Mouse (Mus musculus) brain, embryonic 14.5 days (tissue): ENCODE measurements around the gene Fam110c. TPM values are rescaled to one million over a fixed set of nuclear protein-coding genes. Genes with fewer than 3 reads are reported as not detected.
"Not testable (repeated sequence)": the region's sequence is repeated elsewhere in the genome, so short reads cannot be mapped to it uniquely, and the experiment has no call there.

Experiments used
- DNase-seq: peaks from one replicate; pipeline ENCODE4 v3.0.0-alpha.2; 2011; ENCODE audit warnings: low read depth
- CTCF ChIP-seq: fragments of 200-500 bp; IDR thresholded peaks from 2 replicates; pipeline ENCODE4 v1.5.1; 2012; ENCODE audit warnings: inconsistent platforms, mild to moderate bottlenecking, moderate library complexity, borderline replicate concordance; ENCODE audit not compliant: insufficient read depth, insufficient read length; ENCODE audit errors: extremely low read depth
- POLR2A ChIP-seq: fragments of 200-500 bp; IDR thresholded peaks from 2 replicates; pipeline ENCODE4 v1.6.1; 2012; ENCODE audit warnings: mild to moderate bottlenecking, inconsistent platforms, borderline replicate concordance; ENCODE audit not compliant: poor library complexity, insufficient read depth, insufficient read length, severe bottlenecking; ENCODE audit errors: extremely low read depth
- polyA plus RNA-seq: library from polyadenylated mRNA; depleted of rRNA; stranded (reverse); fragments of >200 nt; gene quantifications from 2 replicates; pipeline ENCODE4 v1.2.3, GENCODE M21; 2012; rRNA removed

Fam110c gene
- 0.03 TPM in 1 of 2 replicates, not detected in the other for polyA plus RNA-seq

DNA sequence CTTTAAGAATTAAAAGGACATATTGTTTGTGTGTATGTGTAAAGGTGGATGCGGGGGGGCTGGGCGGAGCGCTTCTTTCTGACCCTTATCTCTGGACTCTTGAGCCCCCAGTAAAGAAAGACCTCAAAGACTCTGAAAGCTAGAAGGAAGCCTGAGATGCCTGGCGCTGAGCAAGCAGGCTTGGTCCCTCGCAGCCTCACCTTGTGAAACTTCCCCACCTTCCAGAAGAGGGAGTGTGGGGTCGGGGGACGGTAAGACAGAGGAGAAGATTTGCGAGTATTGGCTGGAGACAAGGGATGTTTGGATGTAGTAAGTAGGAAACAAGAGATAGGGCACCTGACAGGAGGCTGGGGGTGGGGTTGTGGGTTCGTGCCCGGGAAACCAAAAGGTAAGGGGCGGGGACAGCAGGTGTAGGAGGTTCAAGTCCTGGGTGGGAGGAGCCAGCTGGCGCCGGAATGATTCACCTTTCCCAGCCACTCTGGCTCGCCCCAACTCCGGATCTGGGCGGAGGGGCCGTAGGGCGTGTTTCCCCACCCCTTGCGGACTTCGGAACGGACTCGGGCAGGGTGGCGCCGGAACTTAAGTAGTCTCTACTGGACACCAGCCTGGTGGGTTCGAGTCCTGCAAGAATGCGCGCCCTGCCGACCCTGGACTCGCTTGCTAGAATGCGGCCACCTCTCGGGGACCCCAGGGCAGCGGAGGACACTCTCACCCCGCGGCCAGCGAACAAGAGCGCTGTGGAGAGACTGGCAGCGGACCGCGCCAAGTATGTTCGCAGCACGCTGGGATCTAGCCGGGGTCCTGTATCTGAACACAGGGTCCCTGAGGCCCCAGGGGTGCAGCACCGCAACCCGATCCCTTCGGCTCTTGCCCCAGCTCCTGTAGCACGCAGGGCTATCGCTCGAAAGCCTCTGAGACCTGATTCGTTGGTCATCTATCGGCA, at the start of gene Fam110c:
TSS of gene Fam110c (plus strand) at position 450 of the 943 bp plus-strand sequence.
- peak; percentile 34 for DNase-seq
- TF ChIP-seq CTCF (no peak; the same call in 1 of the 2 replicates), POLR2A (no peak)

DNA sequence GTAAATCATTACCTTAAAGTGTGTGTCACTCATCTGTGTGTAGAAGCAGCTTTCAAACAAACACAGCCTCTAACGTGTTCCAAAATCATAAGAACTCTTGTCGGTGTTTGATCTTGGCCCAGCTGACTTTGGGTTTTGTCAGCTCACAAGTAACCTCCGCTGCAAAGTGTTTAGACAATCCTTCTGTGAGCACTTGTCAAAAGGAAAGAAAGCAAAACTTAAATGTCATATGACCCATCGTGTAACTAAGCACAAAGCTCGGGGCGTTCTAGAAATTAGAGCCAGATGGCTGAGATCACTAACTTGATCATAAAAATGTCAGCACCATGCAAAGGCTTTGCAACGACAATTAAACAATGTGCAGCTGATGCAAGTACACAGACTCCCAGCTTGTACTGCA, 47.2 kb upstream of the Fam110c start:
- peak; percentile 2 for DNase-seq
- no peak for TF ChIP-seq CTCF
- no peak for TF ChIP-seq POLR2A

DNA sequence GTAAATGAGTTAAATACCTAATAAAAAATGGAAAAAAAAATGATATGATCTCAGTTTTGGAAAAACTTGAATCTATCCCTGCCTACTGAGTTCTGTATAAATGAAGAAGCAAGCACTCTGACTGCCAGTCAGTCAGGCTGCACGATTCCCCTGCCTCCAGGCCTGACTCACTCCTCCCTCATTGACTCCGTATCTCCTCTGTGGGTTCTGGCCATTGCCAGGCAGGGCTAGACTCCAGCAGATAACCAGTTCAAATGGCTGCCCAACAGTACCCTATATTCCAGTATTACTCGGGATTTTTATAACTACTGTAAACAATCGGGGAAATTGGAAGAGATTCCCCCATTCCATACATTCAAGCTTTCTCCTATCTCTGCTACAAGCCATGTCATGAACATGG, 21.6 kb upstream of the Fam110c start:
- TF ChIP-seq CTCF: no peak

DNA sequence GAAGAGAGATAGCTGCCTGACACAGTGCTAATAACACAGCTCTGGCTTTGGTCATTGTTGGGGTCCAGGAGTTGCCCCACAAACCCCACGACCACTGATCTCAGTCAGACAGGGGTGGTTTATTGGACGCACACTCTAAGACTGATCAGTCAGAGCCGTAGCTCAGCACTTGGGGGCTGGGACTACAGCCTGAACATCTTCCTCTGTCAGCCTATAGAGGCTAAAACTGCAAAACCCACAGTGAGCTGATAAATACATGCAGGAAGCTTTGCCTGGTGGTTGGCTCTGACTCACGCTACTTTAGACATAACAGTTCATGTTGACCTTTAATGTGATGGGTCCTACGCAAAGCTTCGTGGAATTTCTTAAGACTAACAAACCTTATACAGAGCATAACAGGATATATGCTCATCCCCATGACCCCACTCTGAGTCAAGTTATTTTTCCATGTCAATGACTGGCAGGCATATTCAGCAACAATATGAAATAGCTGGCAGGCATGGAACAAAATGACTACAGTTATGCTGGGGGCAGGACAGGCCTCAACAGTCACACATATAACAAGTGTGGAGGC, 17.3 kb upstream of the Fam110c start:
- TF ChIP-seq POLR2A (no peak), CTCF (no peak)
- no peak for DNase-seq

More for the DNA sequence above, 21.6 kb upstream of the Fam110c start:
- DNase-seq: no peak

DNA sequence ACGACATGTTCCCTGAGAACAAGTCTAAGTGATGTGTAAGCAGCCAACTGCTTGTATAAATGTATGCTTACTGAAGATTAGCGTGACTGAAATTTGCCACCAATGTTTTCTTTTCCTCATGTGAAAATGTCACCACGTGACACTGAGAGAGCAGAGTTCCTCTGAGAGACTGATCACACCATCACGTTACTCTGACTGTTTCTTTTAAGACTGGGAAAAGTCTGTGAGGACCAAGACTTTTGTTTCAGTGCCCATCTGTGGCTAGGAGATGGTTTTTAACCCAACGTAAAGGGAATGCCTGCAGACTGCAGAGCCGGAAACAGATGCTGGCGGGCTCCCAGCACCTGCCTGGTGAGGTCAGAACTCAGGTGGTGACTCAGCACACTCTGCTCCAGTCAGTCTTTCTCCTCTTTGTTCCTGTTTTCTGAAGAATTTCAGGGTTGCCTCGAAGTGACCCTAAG, 14.2 kb upstream of the Fam110c start:
- no peak for DNase-seq
- TF ChIP-seq POLR2A (no peak), CTCF (no peak)

DNA sequence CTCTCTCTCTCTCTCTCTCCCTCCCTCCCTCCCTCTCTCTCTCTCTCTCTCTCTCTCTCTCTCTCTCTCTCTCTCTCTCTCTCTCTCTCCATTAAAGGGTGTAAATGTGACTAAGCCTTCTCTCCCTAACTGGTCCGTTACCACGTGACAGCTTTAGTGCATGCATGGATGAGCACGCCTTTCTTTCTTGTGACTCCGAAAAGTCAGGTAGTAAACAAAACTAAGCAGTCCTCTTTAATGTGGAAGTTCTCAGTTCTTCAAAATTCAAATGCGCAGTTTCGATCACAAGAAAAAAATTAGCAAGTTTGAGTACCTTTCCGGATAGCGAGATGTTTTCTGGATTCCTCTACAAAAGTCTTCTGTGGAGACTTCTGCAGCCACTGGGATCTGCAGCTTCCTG, 13.4 kb upstream of the Fam110c start:
- TF ChIP-seq POLR2A (no peak), CTCF (no peak)
- peak; percentile 10 for DNase-seq

DNA sequence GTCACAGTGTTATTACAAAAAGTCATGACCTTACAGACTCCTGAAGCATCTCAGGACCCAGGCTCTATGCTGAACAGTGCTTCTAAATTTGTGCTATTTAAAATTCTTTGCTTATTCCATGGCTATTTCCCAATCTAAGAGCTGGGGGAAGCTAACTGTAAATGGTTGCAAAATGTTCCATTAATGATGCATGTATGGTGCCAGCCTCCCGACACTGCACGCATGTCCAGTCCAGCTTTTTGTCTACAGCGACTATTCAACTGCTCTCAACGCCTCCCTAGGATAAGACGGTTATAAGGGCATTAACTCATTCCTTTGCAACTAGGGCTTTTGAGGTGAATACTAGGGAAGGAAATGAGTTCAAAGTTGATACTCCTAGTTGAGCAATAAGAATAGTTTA, 2.4 kb upstream of the Fam110c start:
- TF ChIP-seq CTCF (no peak), POLR2A (no peak)
- no peak for DNase-seq

DNA sequence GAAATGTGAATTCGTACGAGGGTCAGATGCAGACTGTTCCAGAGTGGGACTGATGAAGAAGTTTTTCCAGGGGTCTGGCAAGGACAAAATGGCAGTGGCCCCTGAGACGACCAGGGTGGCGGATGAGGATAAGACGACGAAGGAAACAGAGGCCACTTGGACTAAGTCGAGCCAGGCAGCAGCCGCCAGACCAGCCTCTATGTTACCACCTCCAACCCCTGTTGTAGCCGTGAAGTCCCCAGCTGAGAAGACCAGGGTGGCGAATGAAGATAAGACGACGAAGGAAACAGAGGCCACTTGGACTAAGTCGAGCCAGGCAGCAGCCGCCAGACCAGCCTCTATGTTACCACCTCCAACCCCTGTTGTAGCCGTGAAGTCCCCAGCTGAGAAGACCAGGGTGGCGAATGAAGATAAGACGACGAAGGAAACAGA, 710 bp downstream of the Fam110c start:
- not testable (repeated sequence) for DNase-seq

DNA sequence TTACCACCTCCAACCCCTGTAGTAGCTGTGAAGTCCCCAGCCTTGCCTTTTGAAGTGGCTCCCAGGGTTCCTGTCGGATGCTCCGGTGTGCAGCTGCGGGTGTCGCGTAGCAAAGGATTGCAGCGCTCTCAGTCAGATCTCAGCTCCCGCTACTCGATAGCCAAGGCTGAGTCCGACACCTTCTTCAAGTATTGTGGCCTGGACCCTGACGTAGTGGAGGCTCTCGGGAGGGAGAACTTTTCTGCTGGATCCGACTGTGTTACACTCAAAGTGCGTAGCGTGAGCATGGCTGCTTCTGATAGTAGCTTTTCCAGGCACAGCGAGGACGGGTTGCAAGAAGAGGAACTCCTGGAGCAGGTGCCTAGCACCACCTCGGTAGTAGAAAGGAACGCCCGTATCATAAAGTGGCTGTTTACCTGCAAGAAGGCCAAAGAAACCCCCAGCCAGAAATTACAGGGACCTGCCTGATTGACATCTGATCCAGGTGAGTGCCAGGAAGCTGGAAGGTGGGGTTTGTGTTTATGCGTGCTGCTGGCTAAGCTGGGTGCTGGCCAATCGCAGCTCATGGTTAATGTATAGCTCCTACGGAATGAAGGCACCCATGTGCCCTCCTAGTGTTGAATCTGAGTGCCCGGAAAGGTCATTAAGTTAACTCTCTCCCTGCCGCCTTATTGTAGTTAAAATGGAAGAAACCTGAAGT, 1.3 kb downstream of the Fam110c start:
- peak; percentile 56 for DNase-seq
- no peak for TF ChIP-seq CTCF
- no peak for TF ChIP-seq POLR2A

DNA sequence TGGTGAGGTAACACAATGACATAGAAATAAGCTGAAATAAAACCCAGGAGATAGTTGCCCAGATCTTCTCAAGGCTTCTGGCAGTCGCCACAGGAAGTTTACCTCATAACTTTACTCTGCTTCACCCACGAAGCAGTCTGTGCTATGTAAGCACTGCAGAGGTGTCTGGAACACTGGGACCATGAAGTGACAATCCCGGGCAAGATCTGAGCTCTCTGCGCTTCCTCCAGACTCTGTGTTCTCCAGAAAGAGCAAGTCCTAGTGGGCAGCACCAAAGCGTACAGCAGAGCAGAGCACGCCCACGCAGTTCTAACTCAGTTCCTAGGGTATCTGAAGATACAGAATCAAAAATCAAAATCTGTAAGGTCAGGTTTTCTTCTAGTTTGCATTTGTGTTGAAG, 3.4 kb downstream of the Fam110c start:
- DNase-seq: no peak
- TF ChIP-seq POLR2A (no peak), CTCF (no peak)

DNA sequence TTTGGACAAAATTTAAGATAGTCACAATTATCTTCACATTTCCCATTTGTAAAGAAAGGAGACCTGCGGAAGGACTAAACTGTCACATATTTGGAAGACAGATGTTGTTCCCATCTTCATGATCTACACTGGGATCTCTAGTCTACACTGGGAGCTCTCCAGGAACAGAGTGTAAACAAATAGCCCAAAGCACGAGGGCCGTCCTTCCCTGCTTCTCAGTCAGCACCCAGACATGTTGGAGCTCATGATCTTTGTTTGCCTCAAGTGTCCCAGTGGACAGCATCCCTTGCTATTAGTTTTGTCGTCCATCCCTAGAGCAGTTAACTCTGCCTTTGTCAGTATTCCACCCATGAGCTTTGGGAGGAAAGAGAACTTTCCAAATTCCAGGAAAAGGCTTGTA, 4.4 kb downstream of the Fam110c start:
- DNase-seq: no peak
- TF ChIP-seq POLR2A (no peak), CTCF (no peak)
